Mouse (Mus musculus) hindlimb bud, embryonic 11.5 days (tissue): ENCODE measurements at regions not wholly inside any gene's neighbourhood (a gene's known extent, or its start where the extent isn't known, plus 50 kb on each side); places are given as distances from the start of the nearest gene placed in this dataset.

Experiments
- DNase-seq: peaks from one replicate; pipeline ENCODE4 v3.0.0-alpha.2; 2012; ENCODE audit warnings: low read depth, low spot score; ENCODE audit errors: extremely low spot score

- no peak for DNase-seq
These were observed 283.0 kb upstream of the Plxna2 start for GRCm38 (mm10) chr1:194334752-194335719.

GRCm38 (mm10) chr1:194332639-194333038, 285.4 kb upstream of the Plxna2 start:
- no peak for DNase-seq

- no peak for DNase-seq
These were observed 287.5 kb upstream of the Plxna2 start for GRCm38 (mm10) chr1:194330471-194330870.

GRCm38 (mm10) chr1:194320320-194321036, 297.5 kb upstream of the Plxna2 start:
- DNase-seq = no peak

- no peak for DNase-seq
These were observed 299.7 kb upstream of the Plxna2 start for GRCm38 (mm10) chr1:194318351-194318750.

- DNase-seq = no peak
These were observed 302.4 kb upstream of the Plxna2 start for GRCm38 (mm10) chr1:194315593-194315992.

- no peak for DNase-seq
These were observed 307.6 kb upstream of the Plxna2 start for GRCm38 (mm10) chr1:194310373-194310772.

GRCm38 (mm10) chr1:194308648-194309047, 309.4 kb upstream of the Plxna2 start:
- DNase-seq = no peak

- DNase-seq = no peak
These were observed 314.1 kb upstream of the Plxna2 start for GRCm38 (mm10) chr1:194303951-194304350.

GRCm38 (mm10) chr1:194302775-194303174, 315.2 kb upstream of the Plxna2 start:
- DNase-seq = no peak

- no peak for DNase-seq
These were observed 336.1 kb upstream of the Plxna2 start for GRCm38 (mm10) chr1:194281941-194282340.

GRCm38 (mm10) chr1:194268028-194268427, 350.0 kb upstream of the Plxna2 start:
- no peak for DNase-seq

- DNase-seq = no peak
These were observed 355.6 kb upstream of the Plxna2 start for GRCm38 (mm10) chr1:194262374-194262773.

GRCm38 (mm10) chr1:194259957-194260356, 358.1 kb upstream of the Plxna2 start:
- no peak for DNase-seq

GRCm38 (mm10) chr1:194244776-194245366, 373.1 kb upstream of the Plxna2 start:
- no peak for DNase-seq

GRCm38 (mm10) chr1:194241111-194241510, 376.9 kb upstream of the Plxna2 start:
- DNase-seq = no peak

- DNase-seq = no peak
These were observed 386.8 kb upstream of the Plxna2 start for GRCm38 (mm10) chr1:194231206-194231605.

- no peak for DNase-seq
These were observed 391.4 kb upstream of the Plxna2 start for GRCm38 (mm10) chr1:194226550-194227160.

GRCm38 (mm10) chr1:194225786-194226185, 392.2 kb upstream of the Plxna2 start:
- no peak for DNase-seq

- no peak for DNase-seq
These were observed 394.0 kb upstream of the Plxna2 start for GRCm38 (mm10) chr1:194224046-194224445.

- no peak for DNase-seq
These were observed 394.4 kb upstream of the Plxna2 start for GRCm38 (mm10) chr1:194223610-194224009.
